Mouse (Mus musculus): ENCODE results near the gene Tbc1d15. TPM values are rescaled to one million over a fixed set of nuclear protein-coding genes. Genes with fewer than 3 reads are reported as not detected.

Tbc1d15 gene
- polyA plus RNA-seq, 1 experiment from 2014 or later: 61.6 TPM

DNA sequence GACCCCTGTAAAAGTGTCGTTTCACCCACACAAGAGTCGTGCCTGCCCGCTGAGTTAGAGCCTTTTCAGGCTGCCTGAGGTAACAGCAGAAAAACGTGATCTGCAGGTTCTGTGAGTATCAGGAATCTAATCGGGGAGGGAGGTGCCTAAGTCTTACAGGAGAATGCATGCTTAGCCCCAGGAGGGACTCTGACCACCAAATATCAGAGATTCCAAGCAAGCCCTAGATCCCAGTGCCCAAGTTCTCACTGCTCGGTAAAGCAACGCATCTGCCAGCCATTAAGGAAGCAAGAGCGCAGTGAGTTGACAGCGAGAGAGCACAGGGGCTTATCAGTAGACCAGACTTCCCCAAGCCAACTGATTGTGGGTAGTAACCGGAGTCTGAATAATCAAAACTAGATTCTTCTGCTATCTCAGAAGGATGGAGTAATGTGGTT, 1.1 kb upstream of the Tbc1d15 start:
- Histone ChIP-seq H3K4me1 (replicated peaks; ENCODE audit: control insufficient read depth, insufficient read depth, low read length) (peaks cover 29% of the 10 kb centered on the region), H3K4me3 (ENCODE audit: low read depth, low read length) (peak overlapping the region; percentile 93), H3K36me3 (ENCODE audit: control insufficient read depth, insufficient read depth, low read length) (no peaks in the 10 kb centered on the region), H3K27ac (ENCODE audit: low read depth, low read length) (peak overlapping the region; percentile 79), H3K9ac (ENCODE audit: low read depth, low read length) (peak overlapping the region; percentile 65), H3K27me3 (replicated peaks; ENCODE audit: control insufficient read depth, insufficient read depth, low read length) (no peaks in the 10 kb centered on the region), H3K4me2 (peak overlapping the region; percentile 93), H3K9me3 (ENCODE audit: control insufficient read depth, low read length) (no peaks in the 10 kb centered on the region)
- WGBS: 1% methylated on average over 10 of the region's 10 CpGs
- peak; percentile 49 for DNase-seq (ENCODE audit: low spot score)
- peak; percentile 48 for ATAC-seq (replicated peaks; ENCODE audit: low FRiP score)

DNA sequence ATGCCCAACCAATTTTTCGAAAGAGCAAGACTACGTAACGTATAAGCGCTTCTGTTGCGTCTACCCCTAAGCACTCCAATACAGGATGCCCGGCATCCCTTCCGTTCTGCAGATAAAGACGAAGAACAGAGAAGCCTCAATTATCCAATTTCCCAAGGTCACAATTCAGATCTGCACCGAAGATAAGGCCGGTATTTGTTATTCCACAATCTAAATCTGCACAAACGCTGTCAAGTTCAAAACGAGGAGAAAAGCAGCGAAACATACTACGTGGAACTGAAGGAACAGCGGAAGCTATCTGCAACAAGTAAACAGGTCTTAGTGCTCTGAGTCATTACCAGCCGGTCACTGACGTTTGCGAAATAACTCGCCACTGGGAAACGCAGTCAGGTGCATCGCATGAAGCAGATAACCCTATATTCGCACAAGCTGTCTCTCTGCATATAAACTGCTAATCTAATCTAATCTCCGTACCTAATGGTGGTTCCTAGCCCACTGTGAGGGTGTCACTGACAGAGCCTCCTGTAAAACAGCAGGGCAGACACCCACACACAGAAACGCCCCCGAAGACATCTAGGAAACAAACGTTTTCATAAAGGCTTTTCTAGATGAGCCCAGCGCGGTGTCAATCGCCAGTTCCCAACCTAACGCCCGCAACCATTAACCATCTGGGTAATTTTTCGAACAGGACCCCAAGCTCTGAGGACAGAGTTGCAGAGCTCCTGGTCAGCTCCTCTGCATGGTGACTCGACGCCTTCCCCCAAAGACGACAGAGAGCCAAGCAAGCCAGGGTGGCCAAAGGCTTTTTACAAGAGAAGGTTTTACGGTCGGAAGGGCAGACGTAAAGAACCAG, 806 bp downstream of the Tbc1d15 start:
- peak; percentile 6 for ATAC-seq (replicated peaks; ENCODE audit: low FRiP score)
- peak overlapping the region; percentile 93 for H3K4me2 ChIP-seq

DNA sequence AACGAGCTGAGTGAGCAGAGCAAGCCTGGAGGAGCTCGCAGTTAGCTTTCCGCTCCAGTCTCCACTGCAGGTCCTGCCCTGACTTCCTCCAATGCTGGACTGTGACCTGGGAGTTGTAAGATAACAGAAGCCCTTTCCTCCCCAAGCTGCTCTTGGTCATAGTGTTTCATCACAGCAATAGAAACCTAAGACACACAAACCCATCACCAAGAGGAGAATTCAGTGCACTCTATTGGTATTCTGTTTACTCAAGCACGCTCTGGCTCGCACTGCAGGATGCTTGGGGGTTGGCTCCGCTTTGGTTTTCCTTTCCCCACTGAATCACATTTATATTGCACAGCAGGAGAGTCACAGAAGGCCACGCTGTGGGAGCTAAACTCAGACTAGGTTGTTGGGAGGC, 3.2 kb downstream of the Tbc1d15 start:
- Histone ChIP-seq H3K9ac (ENCODE audit: low read depth, low read length) (no peak overlapping the region), H3K36me3 (ENCODE audit: control insufficient read depth, insufficient read depth, low read length) (no peaks in the 10 kb centered on the region), H3K27ac (ENCODE audit: low read depth, low read length) (peak overlapping the region; percentile 30; the same call in 1 of the 2 replicates), H3K4me3 (ENCODE audit: low read depth, low read length) (0 out of 2 replicates have a peak overlapping the region, but pooled peaks have one; percentile 0), H3K27me3 (replicated peaks; ENCODE audit: control insufficient read depth, insufficient read depth, low read length) (no peaks in the 10 kb centered on the region), H3K4me1 (replicated peaks; ENCODE audit: control insufficient read depth, insufficient read depth, low read length) (peaks cover 44% of the 10 kb centered on the region), H3K9me3 (ENCODE audit: control insufficient read depth, low read length) (no peaks in the 10 kb centered on the region), H3K4me2 (peak overlapping the region; percentile 53)
- DNase-seq (ENCODE audit: low spot score) (no peak), ATAC-seq (replicated peaks; ENCODE audit: low FRiP score) (no peak; the same call in 1 of the 2 replicates)
- WGBS: 17% methylated on average over 7 of the region's 7 CpGs

More for the DNA sequence above, 806 bp downstream of the Tbc1d15 start:
- DNase-seq (ENCODE audit: low spot score): peak; percentile 37
- Histone ChIP-seq H3K4me3 (ENCODE audit: low read depth, low read length) (peak overlapping the region; percentile 93), H3K9me3 (ENCODE audit: control insufficient read depth, low read length) (no peaks in the 10 kb centered on the region), H3K4me1 (replicated peaks; ENCODE audit: control insufficient read depth, insufficient read depth, low read length) (peaks cover 42% of the 10 kb centered on the region), H3K9ac (ENCODE audit: low read depth, low read length) (peak overlapping the region; percentile 84), H3K36me3 (ENCODE audit: control insufficient read depth, insufficient read depth, low read length) (no peaks in the 10 kb centered on the region), H3K27me3 (replicated peaks; ENCODE audit: control insufficient read depth, insufficient read depth, low read length) (no peaks in the 10 kb centered on the region), H3K27ac (ENCODE audit: low read depth, low read length) (peak overlapping the region; percentile 53; the same call in 1 of the 2 replicates)
- WGBS: 17% methylated on average over 32 of the region's 38 CpGs

DNA sequence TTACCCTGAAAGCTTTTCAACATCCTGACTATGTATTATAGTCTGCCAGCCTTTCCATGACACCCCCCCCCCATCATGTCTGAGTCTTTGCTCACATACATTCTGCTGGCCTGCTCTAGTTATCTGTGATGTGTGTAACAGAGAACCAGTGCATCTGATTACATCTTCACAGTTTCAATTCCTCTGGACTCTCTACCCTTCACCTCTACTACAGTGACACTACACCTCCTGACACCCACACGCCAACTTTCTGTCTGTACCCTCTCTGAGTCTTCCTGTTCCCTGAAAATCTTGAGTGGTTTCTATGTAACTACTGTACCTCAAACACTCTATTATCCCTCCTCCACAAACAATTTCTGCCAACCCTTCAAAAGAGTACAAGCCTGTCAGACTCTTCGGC, 5.8 kb downstream of the Tbc1d15 start:
- ATAC-seq (replicated peaks; ENCODE audit: low FRiP score) (no peak), DNase-seq (ENCODE audit: low spot score) (no peak)
- Histone ChIP-seq H3K36me3 (ENCODE audit: control insufficient read depth, insufficient read depth, low read length) (no peaks in the 10 kb centered on the region), H3K27me3 (replicated peaks; ENCODE audit: control insufficient read depth, insufficient read depth, low read length) (no peaks in the 10 kb centered on the region), H3K4me3 (ENCODE audit: low read depth, low read length) (no peak overlapping the region), H3K4me2 (no peak overlapping the region), H3K9me3 (ENCODE audit: control insufficient read depth, low read length) (no peaks in the 10 kb centered on the region), H3K4me1 (replicated peaks; ENCODE audit: control insufficient read depth, insufficient read depth, low read length) (peaks cover 53% of the 10 kb centered on the region), H3K27ac (ENCODE audit: low read depth, low read length) (no peak overlapping the region), H3K9ac (ENCODE audit: low read depth, low read length) (no peak overlapping the region)
- WGBS: 89% methylated on average over 2 of the region's 2 CpGs

DNA sequence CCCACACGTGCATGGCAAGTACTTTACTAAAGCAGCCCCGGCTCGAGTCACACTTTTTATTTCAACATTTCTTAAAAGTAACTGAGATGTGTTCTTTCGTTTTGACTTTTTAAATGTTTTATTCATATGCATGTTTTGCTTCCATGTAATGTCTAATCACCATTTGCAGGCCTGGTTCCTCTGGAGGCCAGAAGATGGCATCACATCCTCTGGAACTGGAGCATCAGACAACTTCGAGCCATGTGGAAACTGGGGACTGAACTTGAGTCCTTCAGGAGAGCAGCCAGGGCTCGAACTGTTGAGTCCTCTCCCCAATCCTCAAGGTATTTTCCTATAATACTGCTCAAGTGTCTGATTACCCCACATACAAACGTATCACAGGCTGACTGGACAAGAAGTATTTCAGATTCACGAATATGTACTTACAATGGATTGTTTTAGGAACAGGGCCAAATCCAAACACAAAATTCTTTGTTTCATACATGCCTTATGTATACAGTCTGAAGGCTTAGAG, 10.1 kb downstream of the Tbc1d15 start:
- H3K4me3 ChIP-seq (ENCODE audit: low read depth, low read length): no peak overlapping the region
- H3K9me3 ChIP-seq (ENCODE audit: control insufficient read depth, low read length): no peaks in the 10 kb centered on the region
- ATAC-seq (replicated peaks; ENCODE audit: low FRiP score) (no peak), DNase-seq (ENCODE audit: low spot score) (no peak)
- 79% methylated on average over 8 of the region's 8 CpGs for WGBS
- H3K4me2 ChIP-seq: no peak overlapping the region
- H3K9ac ChIP-seq (ENCODE audit: low read depth, low read length): no peak overlapping the region
- no peak overlapping the region for H3K27ac ChIP-seq (ENCODE audit: low read depth, low read length)
- H3K4me1 ChIP-seq (replicated peaks; ENCODE audit: control insufficient read depth, insufficient read depth, low read length): peaks cover 25% of the 10 kb centered on the region
- no peaks in the 10 kb centered on the region for H3K27me3 ChIP-seq (replicated peaks; ENCODE audit: control insufficient read depth, insufficient read depth, low read length)
- H3K36me3 ChIP-seq (ENCODE audit: control insufficient read depth, insufficient read depth, low read length): peaks cover 6% of the 10 kb centered on the region

DNA sequence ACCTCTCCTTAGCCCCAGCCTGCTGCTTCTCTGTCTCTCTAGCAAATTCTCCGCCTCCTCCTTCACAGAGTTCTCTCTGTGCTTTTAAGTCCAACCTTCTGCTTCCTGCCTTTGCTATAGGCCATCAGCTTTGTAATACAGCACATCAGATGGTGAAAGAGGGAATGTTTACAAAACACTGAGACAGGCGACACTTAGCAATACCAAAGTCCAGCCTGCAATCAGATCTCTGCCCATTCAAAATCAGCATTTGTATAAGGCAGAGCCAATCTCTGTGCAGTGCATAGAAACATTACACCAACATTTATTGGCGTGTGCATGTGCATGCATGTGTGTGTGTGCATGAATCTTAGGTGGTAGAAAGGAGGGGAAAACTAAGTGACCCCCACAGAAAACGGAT, 13.3 kb downstream of the Tbc1d15 start:
- Histone ChIP-seq H3K9ac (ENCODE audit: low read depth, low read length) (no peak overlapping the region), H3K27ac (ENCODE audit: low read depth, low read length) (no peak overlapping the region), H3K4me2 (no peak overlapping the region), H3K27me3 (replicated peaks; ENCODE audit: control insufficient read depth, insufficient read depth, low read length) (no peaks in the 10 kb centered on the region), H3K9me3 (ENCODE audit: control insufficient read depth, low read length) (no peaks in the 10 kb centered on the region), H3K4me1 (replicated peaks; ENCODE audit: control insufficient read depth, insufficient read depth, low read length) (peaks cover 15% of the 10 kb centered on the region), H3K4me3 (ENCODE audit: low read depth, low read length) (no peak overlapping the region), H3K36me3 (ENCODE audit: control insufficient read depth, insufficient read depth, low read length) (peaks cover 10% of the 10 kb centered on the region)
- DNase-seq (ENCODE audit: low spot score) (no peak), ATAC-seq (replicated peaks; ENCODE audit: low FRiP score) (no peak)
- 81% methylated on average over 4 of the region's 4 CpGs for WGBS

DNA sequence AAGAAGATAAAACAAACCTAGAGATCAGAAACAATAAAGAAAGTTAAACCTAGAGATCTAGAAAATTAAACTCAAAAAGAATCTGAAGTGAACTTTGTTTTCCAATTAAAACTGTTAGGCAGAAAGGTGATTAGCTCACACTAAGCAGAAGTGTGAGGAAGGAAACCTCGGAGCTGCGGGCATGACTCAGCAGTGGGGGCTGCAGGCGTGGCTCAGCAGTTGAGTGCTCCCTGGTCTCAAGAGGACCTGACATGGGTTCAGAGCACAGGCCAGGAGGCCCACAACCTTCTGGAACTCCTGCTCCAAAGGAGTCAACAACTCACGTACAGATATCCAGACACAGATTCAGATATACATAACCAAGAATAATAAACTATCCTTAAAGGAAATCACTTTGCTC, 14.5 kb downstream of the Tbc1d15 start:
- no peak overlapping the region for H3K4me3 ChIP-seq (ENCODE audit: low read depth, low read length)
- WGBS: 45% methylated on average over 4 of the region's 4 CpGs
- ATAC-seq (replicated peaks; ENCODE audit: low FRiP score): peak; percentile 78
- H3K4me1 ChIP-seq (replicated peaks; ENCODE audit: control insufficient read depth, insufficient read depth, low read length): peaks cover 3% of the 10 kb centered on the region; the same call in 1 of the 2 replicates
- H3K9me3 ChIP-seq (ENCODE audit: control insufficient read depth, low read length): no peaks in the 10 kb centered on the region
- H3K27ac ChIP-seq (ENCODE audit: low read depth, low read length): no peak overlapping the region
- H3K36me3 ChIP-seq (ENCODE audit: control insufficient read depth, insufficient read depth, low read length): peaks cover 10% of the 10 kb centered on the region
- no peak overlapping the region for H3K9ac ChIP-seq (ENCODE audit: low read depth, low read length)
- no peak overlapping the region for H3K4me2 ChIP-seq
- no peak for DNase-seq (ENCODE audit: low spot score)
- no peaks in the 10 kb centered on the region for H3K27me3 ChIP-seq (replicated peaks; ENCODE audit: control insufficient read depth, insufficient read depth, low read length)

DNA sequence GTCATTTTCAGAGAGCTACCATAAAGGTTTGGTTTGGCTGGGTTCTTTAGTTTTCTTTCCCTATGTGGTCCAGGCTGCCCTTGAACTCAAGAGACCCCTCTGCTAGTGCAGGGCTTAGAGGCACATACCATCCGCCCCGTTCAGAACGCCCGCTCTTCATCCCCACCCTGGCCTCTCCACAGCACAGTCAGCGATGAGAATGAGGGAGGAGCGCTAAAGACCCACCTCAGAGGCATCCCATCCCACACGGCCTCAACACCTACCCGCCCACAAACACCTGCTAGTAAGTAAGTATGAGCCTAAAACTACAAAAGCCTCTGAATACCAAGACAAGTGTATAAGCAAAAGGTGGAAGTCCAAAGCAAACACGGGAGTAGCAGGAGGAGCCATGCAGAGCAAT, 15.8 kb downstream of the Tbc1d15 start:
- Histone ChIP-seq H3K9me3 (ENCODE audit: control insufficient read depth, low read length) (no peaks in the 10 kb centered on the region), H3K4me3 (ENCODE audit: low read depth, low read length) (no peak overlapping the region), H3K27me3 (replicated peaks; ENCODE audit: control insufficient read depth, insufficient read depth, low read length) (no peaks in the 10 kb centered on the region), H3K4me1 (replicated peaks; ENCODE audit: control insufficient read depth, insufficient read depth, low read length) (peaks cover 3% of the 10 kb centered on the region; the same call in 1 of the 2 replicates), H3K9ac (ENCODE audit: low read depth, low read length) (no peak overlapping the region), H3K36me3 (ENCODE audit: control insufficient read depth, insufficient read depth, low read length) (peaks cover 10% of the 10 kb centered on the region), H3K27ac (ENCODE audit: low read depth, low read length) (no peak overlapping the region), H3K4me2 (no peak overlapping the region)
- DNase-seq (ENCODE audit: low spot score) (no peak), ATAC-seq (replicated peaks; ENCODE audit: low FRiP score) (no peak)
- 87% methylated on average over 9 of the region's 9 CpGs for whole genome bisulfite sequencing

All from liver, embryonic 11.5 days (tissue).